Mouse (Mus musculus) G1E (cell line): ENCODE measurements at regions not wholly inside any gene's neighbourhood (a gene's known extent, or its start where the extent isn't known, plus 50 kb on each side); places are given as distances from the start of the nearest gene placed in this dataset.

Source experiments
- CTCF ChIP-seq: IDR thresholded peaks from 2 replicates; pipeline ENCODE4 v1.5.1; 2012; ENCODE audit warnings: low read depth, low read length, inconsistent platforms, mixed read lengths
- GATA1 ChIP-seq: IDR thresholded peaks from 2 replicates; pipeline ENCODE4 v1.6.1; 2012; ENCODE audit warnings: borderline replicate concordance, low read length, inconsistent platforms, mixed read lengths

- TF ChIP-seq CTCF: no peak
- TF ChIP-seq GATA1: no peak
These were observed 54.5 kb upstream of the Ctnnb1 start for GRCm38 (mm10) chr9:120874416-120874976.
